Mouse (Mus musculus): ENCODE measurements around the gene Ksr2.
"Not testable (repeated sequence)": the region's sequence is repeated elsewhere in the genome, so short reads cannot be mapped to it uniquely, and the experiment has no call there.

The Ksr2 gene

DNA sequence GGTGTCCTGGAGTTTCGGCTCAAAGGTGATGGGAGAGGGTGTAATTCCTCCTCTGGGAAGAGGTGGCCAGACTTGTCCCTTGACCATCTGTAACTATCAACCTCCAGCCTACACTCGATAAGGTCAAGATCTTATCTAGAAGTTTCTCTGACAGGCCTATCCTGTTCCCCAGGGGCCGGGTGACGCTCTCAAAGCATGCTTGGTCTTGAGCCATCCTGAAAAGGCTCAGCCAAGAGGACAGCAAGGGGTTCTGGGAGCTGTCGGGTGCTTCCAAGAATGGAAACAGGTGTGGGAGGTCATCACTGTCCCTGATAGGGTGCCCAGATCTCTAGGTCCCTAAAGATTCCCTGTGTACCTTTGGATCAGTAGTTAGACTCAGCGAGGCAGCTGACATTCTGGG lies 4.4 kb upstream of the Ksr2 start:
- DNase-seq = no peak

DNA sequence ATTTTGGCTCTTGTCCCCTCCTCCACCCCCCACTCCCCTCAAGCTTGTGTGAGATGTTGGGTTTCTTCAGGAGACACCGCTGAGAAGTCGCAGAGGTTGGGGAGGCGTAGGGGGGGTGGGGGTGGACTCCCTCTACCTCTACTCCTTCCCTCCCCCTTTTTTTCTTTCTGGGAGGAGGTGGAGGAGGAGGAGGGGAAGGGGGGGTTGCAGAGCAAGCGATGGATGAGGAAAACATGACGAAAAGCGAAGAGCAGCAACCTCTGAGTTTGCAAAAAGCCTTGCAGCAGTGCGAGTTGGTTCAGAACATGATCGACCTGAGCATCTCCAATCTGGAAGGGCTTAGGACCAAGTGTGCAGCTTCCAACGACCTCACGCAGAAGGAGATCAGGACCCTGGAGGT lies 811 bp downstream of the Ksr2 start:
- DNase-seq = no peak

DNA sequence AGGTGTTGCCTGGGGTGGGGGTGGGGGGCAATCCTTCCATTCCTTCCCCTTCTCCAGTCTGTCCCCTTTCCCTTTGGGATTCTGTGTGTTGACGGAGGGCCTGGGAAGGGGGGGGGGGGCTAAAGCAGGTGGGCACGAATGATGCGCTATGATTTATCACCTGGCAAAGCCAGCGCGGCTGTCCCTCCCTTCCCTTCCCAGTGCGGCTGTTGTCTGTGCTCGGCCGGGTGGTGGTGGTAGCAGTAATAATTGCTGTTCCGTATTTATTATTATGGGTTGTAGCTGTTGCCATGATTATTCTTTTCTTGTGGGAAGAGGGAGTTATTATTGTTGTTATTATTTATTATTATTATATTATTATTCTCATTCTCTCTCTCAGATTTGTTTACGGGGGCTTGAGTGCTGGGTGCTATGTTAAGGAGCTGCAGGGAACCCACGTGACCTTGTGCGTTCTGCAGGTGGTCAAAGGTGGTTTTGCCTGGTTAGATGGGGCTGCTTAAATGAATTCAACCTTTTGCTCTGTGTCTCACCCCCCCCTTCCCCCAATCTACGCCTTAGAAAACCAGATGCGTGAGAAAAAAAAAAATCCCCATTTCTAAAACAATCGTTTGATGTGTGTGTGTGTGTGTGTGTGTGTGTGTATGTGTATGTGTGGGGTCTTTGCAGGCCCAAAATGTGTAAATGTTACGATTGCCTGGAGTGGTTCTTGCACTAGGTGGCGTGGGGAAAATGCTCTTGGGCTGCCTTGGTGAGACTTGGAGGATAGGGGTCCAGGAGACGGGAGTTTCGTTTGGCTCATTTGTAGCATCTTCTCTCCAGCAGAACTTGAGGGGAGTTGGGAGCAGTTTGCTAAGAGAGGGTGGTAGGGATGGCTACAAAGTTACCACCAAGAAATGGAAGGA lies 1.5 kb downstream of the Ksr2 start:
- no peak for DNase-seq

DNA sequence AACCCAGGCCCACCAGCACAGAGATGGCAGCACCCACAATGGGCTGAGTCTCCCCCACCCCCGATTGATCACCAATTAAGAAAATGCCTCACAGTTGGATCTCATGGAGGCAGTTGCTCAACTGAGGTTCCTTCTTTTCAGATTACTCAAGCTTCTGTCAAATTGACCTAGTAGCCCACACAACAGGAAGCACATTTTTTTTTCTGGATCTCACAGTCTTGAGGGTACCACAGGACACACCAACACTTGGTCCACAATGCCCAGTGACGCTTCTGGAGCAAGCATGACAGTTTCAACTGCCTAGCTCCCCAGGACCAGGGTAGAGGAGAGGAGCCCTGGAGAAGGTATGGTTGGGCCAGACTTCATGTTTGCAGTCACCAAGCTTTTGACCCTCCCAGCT lies 3.6 kb downstream of the Ksr2 start:
- DNase-seq = no peak

DNA sequence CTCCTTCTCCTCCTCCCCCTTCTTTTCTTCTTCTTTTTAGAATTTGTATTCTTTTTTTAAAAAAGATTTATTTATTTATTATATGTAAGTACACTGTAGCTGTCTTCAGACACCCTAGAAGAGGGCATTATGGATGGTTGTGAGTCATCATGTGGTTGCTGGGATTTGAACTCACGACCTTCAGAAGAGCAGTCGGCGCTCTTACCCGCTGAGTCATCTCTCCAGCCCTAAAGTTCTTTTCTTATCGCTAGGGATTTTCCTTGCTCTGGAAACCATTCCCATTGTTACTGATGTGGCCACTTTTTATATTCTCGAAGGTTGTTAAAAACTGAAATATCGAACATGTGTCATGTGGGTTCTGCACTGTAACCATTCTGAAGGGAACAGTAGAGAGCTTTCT lies 19.7 kb downstream of the Ksr2 start:
- not testable (repeated sequence) for DNase-seq

DNA sequence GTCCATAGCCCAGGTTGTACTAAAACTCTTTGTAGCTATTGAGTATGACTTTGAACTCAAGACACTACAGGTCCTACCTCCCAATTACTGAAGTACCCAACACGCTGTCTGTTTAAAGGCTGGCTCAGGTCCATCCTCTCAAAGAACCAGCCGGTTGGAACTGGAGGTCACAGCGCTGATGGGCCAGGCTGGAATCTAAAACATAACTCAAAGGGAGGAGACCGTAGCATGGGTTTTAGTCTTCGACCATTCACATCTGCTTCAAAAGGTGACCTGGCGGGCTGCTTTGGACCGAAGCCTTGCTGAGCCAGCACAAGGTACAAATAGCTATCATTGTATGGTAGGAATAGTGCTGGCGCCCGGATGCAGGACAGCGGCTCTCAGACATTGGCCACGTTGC lies 26.5 kb downstream of the Ksr2 start:
- DNase-seq = peak; percentile 72

DNA sequence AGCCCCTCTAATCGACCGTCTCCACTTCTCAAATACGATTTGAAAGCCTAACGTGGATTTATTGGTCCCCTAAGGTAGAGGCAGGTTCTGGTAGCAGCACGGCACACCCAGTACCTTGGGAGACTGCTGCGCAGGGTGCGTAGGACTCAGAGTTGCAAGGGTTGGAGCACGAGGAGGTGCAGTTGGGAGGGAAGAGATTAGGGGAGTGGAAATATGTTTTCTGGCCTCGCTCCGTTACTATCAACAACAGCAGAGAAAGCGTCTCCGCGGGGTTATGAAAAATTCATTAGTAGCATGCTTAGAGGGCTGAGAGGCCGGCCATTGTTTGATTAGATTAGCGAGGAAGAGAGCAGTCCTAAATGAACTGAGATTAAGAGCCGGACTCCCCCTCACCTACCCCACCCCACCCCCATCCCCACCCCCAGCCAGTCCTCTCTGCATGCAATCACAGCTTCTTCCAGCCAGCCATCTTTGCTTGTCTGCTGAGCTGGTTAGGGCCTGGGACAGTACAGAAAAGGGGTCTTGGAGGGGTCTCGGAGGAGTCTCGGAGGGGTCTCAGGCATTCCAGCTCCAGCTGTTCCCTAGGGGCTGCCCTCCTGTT lies 27.5 kb downstream of the Ksr2 start:
- DNase-seq = no peak

DNA sequence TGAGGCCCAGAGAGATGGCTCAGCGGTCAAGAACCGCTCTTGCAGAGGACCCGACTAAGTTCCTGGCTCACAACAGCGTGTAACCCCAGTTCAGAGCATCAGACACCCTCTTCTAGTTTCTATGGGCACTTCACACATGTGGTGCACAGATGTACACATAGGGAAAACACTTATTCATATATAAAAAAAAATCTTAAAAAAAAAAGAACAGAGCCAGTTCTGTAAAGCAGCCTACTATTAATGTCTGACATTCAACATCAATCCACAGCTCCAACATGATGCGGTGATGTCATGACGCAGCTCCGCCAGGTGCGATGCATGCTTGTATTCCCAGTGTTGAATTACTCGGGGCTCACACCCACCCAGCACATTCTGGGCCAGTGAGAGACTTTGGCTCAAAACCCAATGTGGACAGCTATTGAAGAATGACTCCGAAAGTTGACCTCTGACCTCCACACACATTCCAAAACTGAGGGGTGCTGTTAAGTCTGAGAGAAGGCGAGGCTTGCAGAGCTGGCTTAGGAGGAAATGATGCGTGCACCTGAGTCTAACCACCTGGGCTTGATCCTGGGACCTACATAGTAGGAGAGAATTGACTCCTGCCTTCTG lies 28.5 kb downstream of the Ksr2 start:
- DNase-seq = peak; percentile 36

DNA sequence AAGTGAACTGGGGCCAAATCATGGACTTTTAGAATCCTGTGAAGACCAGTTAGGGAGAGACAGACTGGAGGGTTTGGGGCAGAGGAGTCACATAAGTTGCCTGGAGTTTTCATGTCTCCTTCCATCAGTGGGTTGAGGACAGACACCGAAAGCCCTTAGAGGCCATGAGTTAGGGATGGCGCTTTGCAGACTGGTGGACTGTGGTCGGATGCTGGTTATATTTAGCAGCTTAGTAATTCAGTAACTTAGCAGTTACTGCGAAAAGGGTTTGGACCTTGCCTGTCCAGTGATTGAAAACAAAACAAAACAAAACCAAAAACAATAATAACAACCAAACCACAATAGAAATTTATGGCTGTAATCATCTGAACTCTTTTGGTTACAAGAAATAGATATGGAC lies 29.3 kb downstream of the Ksr2 start:
- DNase-seq = peak; percentile 81

DNA sequence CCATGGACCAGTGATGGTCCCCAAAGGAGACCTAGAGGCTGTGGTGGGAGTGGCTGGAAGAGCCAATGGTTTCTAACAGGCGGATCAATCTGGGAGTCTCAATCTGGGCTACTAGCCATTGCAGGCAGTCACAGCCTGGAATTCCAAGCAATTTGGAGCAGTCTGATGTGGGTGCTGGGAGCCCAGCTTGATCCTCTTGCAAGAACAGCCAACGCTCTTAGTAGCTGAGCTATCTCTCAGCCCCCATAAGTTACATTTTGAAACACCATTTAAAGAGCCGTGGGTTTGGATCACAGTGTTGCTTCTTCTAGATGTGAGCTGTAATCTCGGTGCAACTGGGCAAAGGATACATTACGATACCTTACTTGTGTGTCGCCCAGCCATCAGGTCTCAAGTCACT lies 30.1 kb downstream of the Ksr2 start:
- DNase-seq = no peak

DNA sequence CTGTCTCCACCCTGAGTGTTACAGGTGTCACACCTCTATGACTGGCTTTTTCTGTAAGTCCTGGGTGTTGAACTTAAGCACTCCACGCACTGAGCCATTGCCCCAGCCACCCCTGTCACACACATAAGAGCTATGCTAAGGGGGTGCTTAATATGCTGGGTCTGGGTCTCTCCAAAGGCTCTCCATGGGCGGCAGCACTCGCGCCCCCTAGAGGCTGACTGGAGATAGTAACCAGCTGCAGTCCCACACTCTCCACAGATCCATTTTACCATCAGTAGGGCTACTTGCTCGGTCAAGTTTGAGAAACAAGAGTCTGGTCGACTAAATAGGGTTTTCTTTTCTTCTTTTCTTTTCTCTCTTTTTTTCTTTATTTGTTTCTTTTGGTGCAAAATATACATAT lies 33.9 kb downstream of the Ksr2 start:
- DNase-seq = no peak

DNA sequence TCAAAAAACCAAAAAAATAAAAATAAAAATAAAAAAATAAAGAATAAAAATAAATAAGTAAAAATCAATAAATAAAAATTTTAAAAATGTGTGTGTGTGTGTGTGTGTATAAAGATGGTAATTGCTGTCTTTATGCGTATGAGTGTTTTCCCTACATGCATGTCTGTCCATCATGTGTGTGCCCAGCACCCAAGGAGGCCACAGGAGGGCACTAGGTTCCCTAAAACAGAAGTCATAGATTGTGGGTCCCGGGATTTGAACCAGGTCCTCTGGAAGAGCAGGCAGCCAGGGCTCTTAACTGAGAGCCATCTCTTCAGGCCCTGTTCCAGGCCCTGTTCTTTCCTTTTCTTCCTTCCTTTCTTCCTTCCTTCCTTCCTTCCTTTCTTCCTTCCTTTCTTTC lies 38.2 kb downstream of the Ksr2 start:
- DNase-seq = no peak

DNA sequence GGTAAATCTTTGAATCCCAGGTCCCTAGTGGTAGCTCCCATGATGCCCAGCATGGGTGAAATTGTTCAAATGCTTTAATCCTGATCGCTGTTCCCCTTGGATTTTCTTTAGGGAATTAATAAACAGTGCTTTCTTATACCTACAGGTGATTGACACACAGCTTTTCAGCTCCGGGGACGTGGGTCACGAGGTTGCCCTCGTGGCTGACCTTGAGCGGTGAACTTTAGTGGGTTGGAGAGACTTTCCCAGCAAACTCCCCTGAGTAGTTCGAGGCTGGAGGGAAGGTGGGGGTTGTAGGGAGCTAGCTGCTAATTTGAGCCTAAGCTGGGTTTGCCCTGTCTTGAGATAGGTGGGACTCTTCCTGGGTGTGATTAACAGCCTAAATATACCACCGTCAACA lies 41.7 kb downstream of the Ksr2 start:
- DNase-seq = no peak

DNA sequence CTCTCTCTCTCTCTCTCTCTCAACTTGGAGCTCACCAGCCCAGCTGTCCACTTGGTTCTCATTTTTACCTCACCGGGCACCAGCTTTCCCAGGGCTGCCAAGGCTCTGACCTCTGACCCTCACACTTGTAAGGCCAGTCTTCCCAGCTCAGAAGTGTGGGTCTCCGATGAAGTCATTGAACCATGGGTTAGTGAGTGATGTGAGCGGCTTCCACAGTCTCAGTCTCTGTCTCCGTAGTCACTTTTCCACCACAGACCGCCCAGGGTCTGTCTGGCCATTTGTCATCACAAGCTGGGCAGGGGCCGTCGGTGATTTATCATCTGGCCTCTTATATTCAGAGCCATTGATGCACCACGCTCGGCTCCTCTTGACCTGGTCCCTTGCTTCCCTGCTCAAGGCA lies 43.3 kb downstream of the Ksr2 start:
- no peak for DNase-seq

DNA sequence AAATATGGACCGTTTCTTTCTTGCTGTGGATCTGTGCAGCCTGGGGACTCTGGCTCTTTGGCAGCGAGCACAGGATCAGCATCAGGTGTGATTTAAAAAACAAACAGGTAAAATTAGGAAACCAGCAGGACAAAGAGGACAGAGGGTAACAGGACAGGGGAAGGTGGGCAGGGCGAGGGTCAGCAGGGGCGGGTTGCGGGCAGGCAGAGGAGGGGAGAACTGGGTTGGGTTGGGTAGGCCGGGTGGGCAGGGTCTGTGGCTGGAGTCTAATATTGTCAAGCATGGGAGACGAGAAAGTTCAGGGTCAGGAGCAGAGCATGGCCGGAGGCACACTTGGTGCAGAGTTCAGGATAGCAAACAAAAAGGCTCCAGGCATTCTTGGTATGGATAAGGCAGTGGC lies 43.8 kb downstream of the Ksr2 start:
- no peak for DNase-seq

DNA sequence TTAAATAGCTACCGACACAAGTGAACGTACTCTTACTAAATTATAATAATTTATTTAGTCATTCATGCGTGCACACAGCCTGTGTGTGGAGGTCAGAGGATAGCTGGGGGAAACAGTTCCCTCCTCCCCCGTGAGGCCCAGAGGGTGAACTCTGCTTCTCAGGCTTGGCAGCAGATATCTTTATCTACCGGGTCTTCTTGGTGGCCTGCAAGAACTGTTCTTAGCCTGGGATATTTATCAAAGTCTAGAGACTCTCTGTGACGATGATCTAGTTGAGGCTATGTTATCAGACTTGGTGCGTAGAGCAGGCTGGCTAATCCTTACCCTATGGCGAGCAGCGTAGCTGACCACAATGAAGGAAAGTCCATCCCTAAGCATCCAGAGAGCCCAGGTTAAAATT lies 45.1 kb downstream of the Ksr2 start:
- no peak for DNase-seq

DNA sequence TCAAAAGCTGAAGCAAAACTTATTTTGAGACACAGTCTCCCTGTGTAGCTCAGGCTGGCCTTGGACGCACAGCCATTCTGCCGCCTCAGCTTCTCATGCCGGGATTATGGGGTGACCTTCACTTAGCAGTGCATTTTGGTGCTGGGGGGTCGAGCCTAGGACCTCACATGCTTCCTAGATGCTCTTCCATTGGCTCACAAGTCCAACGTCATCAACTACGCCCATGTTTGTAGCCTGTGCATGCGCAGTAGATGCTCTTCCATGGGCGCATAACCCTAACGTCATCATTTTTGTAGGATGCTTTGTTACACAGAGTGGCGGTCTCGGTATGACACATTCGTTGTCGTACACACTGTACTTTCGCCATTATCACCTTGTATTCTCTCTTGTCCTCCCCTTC lies 46.5 kb downstream of the Ksr2 start:
- DNase-seq = no peak

DNA sequence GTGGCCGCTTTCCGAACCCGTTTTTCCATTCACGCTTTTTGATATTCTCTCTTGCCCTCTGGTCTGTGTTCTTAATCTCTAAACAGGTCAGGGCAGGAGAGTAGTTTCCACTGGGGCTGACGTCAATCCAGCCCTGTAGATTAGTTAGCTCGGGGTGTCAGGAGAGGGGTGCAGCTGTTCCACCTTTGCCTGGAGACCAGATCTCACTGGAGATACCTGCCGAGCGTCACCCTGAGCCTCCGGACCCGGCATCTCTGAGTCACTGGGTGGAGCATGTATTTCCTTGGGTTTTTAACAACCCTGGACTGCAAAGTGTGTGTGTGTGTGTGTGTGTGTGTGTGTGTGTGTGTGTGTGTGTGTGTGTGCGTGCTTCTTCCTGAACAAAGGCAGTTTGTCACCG lies 53.3 kb downstream of the Ksr2 start:
- peak; percentile 30 for DNase-seq

DNA sequence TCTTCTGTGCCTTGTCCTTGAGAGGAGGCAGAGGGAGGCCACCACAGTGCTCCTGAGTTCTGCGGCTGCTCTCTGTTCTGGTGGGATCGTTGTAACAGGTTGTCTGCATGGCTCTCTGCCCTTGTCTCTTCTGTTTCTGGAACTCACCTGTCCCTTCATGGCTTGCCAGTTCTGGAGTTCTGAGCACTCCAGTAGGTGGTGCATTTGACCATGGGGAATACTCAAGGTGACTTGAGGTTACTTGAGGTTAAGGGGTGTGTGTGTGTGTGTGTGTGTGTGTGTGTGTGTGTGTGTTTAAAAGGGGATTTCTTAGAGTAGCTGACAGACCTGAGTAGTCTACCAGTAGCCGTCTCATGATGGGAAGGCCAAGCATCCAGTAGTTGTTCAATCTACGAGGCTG lies 55.2 kb downstream of the Ksr2 start:
- DNase-seq = no peak

DNA sequence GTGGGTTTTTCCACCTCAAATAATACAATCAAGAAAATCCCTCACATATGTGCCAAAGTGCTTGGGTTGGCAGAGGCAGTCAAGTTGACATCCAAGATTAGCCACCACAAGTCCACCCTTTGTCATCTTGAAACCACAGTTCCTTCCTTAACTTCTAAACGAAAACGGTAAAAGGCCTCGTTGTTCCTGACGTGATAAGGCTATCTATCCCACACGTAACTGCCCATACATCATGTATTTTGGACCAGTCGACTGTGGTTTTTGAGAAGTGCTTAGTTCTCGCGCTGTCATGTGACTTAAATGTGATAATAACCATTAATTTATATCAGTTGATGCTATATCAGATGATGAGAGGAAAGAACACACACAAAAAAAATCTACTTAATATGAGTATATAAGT lies 55.8 kb downstream of the Ksr2 start:
- no peak for DNase-seq

DNA sequence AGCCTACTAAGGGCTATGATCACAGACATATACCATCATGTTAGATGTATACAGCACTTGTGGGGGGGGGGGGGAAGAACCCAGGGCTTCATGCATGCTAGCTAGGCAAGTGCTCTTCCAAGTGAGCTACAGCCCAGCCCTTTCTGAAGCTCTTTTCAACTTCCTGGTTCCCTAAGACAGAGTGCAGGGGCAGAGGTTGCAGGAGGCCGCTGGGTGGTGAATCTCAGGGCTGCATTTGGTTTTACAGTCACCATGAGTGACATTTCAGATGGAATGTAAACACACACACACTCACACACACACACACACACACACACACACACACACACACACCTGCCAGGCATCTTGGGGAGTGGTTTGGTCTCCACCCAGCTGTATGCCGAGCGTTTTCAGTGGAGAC lies 67.4 kb downstream of the Ksr2 start:
- DNase-seq = no peak

DNA sequence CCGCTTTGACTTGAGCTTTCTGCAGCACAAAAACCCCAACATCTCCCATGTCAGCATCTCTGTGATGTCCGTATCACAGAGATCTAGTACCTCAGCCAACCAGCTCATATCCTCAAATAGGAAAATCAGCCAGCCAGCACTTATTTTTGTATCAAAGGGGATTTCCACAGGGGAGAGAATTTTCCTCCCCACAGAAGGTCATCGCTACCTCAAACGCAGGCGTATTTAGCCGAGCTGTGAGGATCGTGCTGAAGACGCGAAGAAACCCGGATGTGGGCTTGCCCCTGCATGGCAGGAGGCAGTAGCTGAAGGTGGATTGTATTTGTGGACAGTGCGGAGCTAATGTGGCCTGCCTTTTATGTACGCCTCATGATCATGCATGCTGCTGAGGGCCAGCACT lies 67.8 kb downstream of the Ksr2 start:
- DNase-seq = no peak

DNA sequence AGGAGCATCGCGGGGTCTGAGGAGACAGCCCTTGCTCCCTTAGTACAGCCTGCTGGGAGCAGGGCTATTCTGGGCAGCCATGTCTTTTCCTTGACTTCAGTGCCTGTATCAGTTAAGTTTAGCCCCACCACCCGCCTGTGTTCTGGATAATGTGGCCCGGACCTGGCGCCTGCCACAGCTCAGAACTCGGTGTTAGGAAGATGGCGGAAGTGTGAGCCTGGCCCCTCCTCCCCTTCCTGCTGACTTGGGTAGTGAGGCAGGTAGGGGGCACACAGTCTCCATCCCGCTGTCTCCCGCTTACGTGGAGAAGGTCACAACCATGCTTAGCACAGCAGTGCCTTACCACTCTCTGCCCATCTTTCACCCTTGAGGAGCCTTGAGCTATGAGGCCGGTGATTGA lies 68.2 kb downstream of the Ksr2 start:
- DNase-seq = no peak

DNA sequence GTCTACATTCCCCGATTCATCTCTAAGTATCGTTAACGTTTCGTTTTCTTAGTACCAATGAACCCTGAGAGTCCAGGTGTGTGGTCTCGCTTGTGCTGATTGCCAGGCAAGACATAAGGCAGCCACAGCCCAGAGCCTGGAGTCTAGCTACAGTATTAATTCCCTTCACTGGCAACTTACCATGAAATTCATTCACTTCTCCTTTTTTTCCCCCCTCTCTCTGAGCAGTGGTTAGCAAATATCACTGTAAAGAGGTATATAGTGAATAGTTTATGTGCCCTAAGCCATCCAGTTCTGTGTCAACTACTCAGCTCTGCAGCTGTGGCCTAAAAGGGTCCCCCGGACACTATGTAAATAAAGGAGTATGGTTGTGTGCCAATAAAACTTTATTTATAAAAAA lies 71.6 kb downstream of the Ksr2 start:
- DNase-seq = no peak

DNA sequence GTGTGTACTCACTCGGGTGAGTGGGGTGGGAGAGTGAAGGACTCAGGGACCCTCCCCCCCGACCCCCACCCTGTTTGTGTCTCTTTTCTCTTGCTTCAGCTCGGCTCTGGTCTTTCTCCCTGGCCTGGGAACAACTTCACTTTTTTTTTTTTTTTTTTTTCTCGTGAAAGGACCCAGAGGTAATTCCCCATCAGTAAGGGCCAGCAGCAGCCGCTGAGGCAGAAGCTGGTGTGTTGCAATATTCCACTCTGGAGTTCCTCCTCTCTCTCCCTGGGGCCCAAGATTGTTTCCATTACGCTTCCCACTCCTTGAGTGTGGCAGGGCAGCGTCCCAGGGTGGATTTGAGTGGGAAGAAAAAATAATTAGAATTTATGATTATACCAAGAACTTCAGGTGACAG lies 72.3 kb downstream of the Ksr2 start:
- DNase-seq = no peak
